Mouse (Mus musculus) heart, adult 2 months (tissue): Measurements from ENCODE around the gene Prune1. TPM values are rescaled to one million over a fixed set of nuclear protein-coding genes. Genes with fewer than 3 reads are reported as not detected.

Source experiments
- DNase-seq, 2 experiments: peaks; one replicate each; pipeline ENCODE4 v3.0.0; 2021
- H3K27ac ChIP-seq: fragments of 200-600 bp; 2 replicates; pipeline ENCODE4 v1.8.1; 2022
- H3K27me3 ChIP-seq: fragments of 200-500 bp; 2 replicates; pipeline ENCODE4 v1.6.1; 2012; ENCODE audit warnings: mild to moderate bottlenecking, low read length, inconsistent platforms, mixed read lengths; ENCODE audit not compliant: control insufficient read depth, insufficient read depth
- H3K36me3 ChIP-seq: fragments of 200-500 bp; 2 replicates; pipeline ENCODE4 v1.6.1; 2012; ENCODE audit warnings: low read length, inconsistent platforms; ENCODE audit not compliant: control insufficient read depth, insufficient read depth
- H3K4me1 ChIP-seq: fragments of 200-500 bp; 2 replicates; pipeline ENCODE4 v1.6.1; 2011; ENCODE audit warnings: low read length; ENCODE audit not compliant: control insufficient read depth, insufficient read depth
- H3K4me3 ChIP-seq: fragments of 200-600 bp; 2 replicates; pipeline ENCODE4 v1.8.1; 2022
- H3K79me2 ChIP-seq: fragments of 200-500 bp; replicated peaks from 2 replicates; pipeline ENCODE4 v1.6.1; 2012; ENCODE audit warnings: mild to moderate bottlenecking, inconsistent platforms, low read length, moderate library complexity, mixed read lengths; ENCODE audit not compliant: control insufficient read depth, insufficient read depth
- H3K9ac ChIP-seq: fragments of 200-500 bp; 2 replicates; pipeline ENCODE4 v1.6.1; 2012; ENCODE audit warnings: low read depth, mild to moderate bottlenecking, control low read depth, inconsistent platforms, low read length, mixed read lengths
- CTCF ChIP-seq: fragments of 200-600 bp; IDR thresholded peaks from 2 replicates; pipeline ENCODE4 v1.8.1; 2022; ENCODE audit warnings: antibody characterized with exemption, mild to moderate bottlenecking, moderate library complexity
- EP300 ChIP-seq: fragments of 200-500 bp; IDR thresholded peaks from 2 replicates; pipeline ENCODE4 v1.6.1; 2011; ENCODE audit warnings: low read depth, low read length, control low read depth; ENCODE audit not compliant: insufficient read depth
- POLR2A ChIP-seq: fragments of 200-500 bp; IDR thresholded peaks from 2 replicates; pipeline ENCODE4 v1.6.1; 2011; ENCODE audit warnings: mild to moderate bottlenecking, low read depth, low read length, control low read depth; ENCODE audit not compliant: insufficient read depth
- WGBS: fragments of 180-500 bp; shearing (Covaris S2); methylation state at CpG from one replicate; pipeline ENCODE4 v1.1.7; 2018; 5-methylcytosine and 5-hydroxymethylcytosine counted together
- intact Hi-C: fragments of 180-260 bp; cut with DNase I; formaldehyde crosslinking; loops from one replicate; pipeline ENCODE4 v1.15.1; 2025
- polyA plus RNA-seq: library from polyadenylated mRNA; depleted of rRNA; stranded (reverse); fragments of >200 nt; gene quantifications from 2 replicates; pipeline ENCODE4 v1.2.3, GENCODE M21; 2012
- total RNA-seq, 2 experiments: library from RNA; stranded (reverse); gene quantifications; 2 replicates each; pipeline ENCODE4 v1.2.3; 2021

The Prune1 gene
- total and polyA plus RNA-seq, 3 experiments = 23.4 to 28.4 (median 26.1) TPM

GRCm38 (mm10) chr3:95282381-95282864, 547 bp upstream of the Prune1 start:
- Histone ChIP-seq H3K27ac (peak overlapping the region; percentile 98), H3K79me2 (no peaks in the 10 kb centered on the region), H3K36me3 (no peaks in the 10 kb centered on the region), H3K27me3 (no peaks in the 10 kb centered on the region), H3K4me1 (peaks cover 3% of the 10 kb centered on the region), H3K9ac (peak overlapping the region; percentile 76), H3K4me3 (peak overlapping the region; percentile 88)
- intact Hi-C loops = loop anchor here (2.0 to 5.0 kb wide), 3 partner anchors 32 to 65 kb away; partner anchors contain the start of genes Cers2, Gabpb2 and Mllt11
- DNase-seq = peak; percentile 61 to 63
- TF ChIP-seq POLR2A = no peak
- no peak for TF ChIP-seq EP300
- TF ChIP-seq CTCF = no peak
- WGBS = under 1% methylated on average over 11 of the region's 11 CpGs

- peak overlapping the region; percentile 88 for H3K4me3 ChIP-seq
- peaks cover 2% of the 10 kb centered on the region for H3K4me1 ChIP-seq
- no peaks in the 10 kb centered on the region for H3K27me3 ChIP-seq
- peak overlapping the region; percentile 98 for H3K27ac ChIP-seq
- no peaks in the 10 kb centered on the region for H3K36me3 ChIP-seq
- DNase-seq = peak in 1 of 2 experiments; percentile 29
- 19% methylated on average over 8 of the region's 8 CpGs for WGBS
- no peak overlapping the region for H3K9ac ChIP-seq
- no peaks in the 10 kb centered on the region for H3K79me2 ChIP-seq
- intact Hi-C loops = loop anchor here (5.0 kb wide), 2 partner anchors 48 to 63 kb away; partner anchors contain the start of genes Gabpb2 and Mllt11
- TF ChIP-seq EP300 = no peak
- TF ChIP-seq CTCF = no peak
- TF ChIP-seq POLR2A = no peak
These were observed 1.1 kb downstream of the Prune1 start for GRCm38 (mm10) chr3:95280747-95281146.

- DNase-seq = peak in 1 of 2 experiments; percentile 20
- WGBS = 27% methylated on average over 1 of the region's 1 CpGs
- H3K9ac ChIP-seq = no peak overlapping the region
These were observed 4.7 kb downstream of the Prune1 start for GRCm38 (mm10) chr3:95277149-95277551.

GRCm38 (mm10) chr3:95276428-95276934, 5.4 kb downstream of the Prune1 start:
- no peak for DNase-seq
- no peaks in the 10 kb centered on the region for H3K27me3 ChIP-seq
- intact Hi-C loops = no loop called here
- TF ChIP-seq EP300 = no peak
- no peak for TF ChIP-seq CTCF
- no peak for TF ChIP-seq POLR2A
- H3K4me3 ChIP-seq = no peak overlapping the region
- H3K36me3 ChIP-seq = no peaks in the 10 kb centered on the region
- no peaks in the 10 kb centered on the region for H3K79me2 ChIP-seq
- peak overlapping the region; percentile 67 for H3K27ac ChIP-seq
- no peak overlapping the region for H3K9ac ChIP-seq
- WGBS = 68% methylated on average over 5 of the region's 5 CpGs
- no peaks in the 10 kb centered on the region; the same call in 1 of the 2 replicates for H3K4me1 ChIP-seq

More at GRCm38 (mm10) chr3:95277149-95277551, 4.7 kb downstream of the Prune1 start:
- Histone ChIP-seq H3K79me2 (no peaks in the 10 kb centered on the region), H3K36me3 (no peaks in the 10 kb centered on the region), H3K4me1 (no peaks in the 10 kb centered on the region; the same call in 1 of the 2 replicates), H3K4me3 (no peak overlapping the region), H3K27me3 (no peaks in the 10 kb centered on the region), H3K27ac (peak overlapping the region; percentile 67)
- intact Hi-C loops = no loop called here
- TF ChIP-seq CTCF = no peak
- TF ChIP-seq EP300 = no peak
- TF ChIP-seq POLR2A = no peak

GRCm38 (mm10) chr3:95275161-95275560, 6.7 kb downstream of the Prune1 start:
- Histone ChIP-seq H3K9ac (no peak overlapping the region), H3K4me3 (no peak overlapping the region), H3K27ac (peak overlapping the region; percentile 3), H3K4me1 (peaks cover 3% of the 10 kb centered on the region; the same call in 1 of the 2 replicates), H3K79me2 (no peaks in the 10 kb centered on the region), H3K36me3 (no peaks in the 10 kb centered on the region), H3K27me3 (no peaks in the 10 kb centered on the region)
- no peak for DNase-seq
- WGBS = 59% methylated on average over 6 of the region's 6 CpGs
- TF ChIP-seq CTCF (no peak), POLR2A (no peak), EP300 (no peak)
- intact Hi-C loops = no loop called here

- no peak for DNase-seq
- no peak for TF ChIP-seq POLR2A
- no peak for TF ChIP-seq EP300
- TF ChIP-seq CTCF = no peak
- no peaks in the 10 kb centered on the region for H3K36me3 ChIP-seq
- intact Hi-C loops = no loop called here
- H3K4me1 ChIP-seq = peaks cover 3% of the 10 kb centered on the region; the same call in 1 of the 2 replicates
- 89% methylated on average over 4 of the region's 4 CpGs for WGBS
- no peak overlapping the region for H3K4me3 ChIP-seq
- no peaks in the 10 kb centered on the region for H3K79me2 ChIP-seq
- H3K9ac ChIP-seq = no peak overlapping the region
- H3K27me3 ChIP-seq = no peaks in the 10 kb centered on the region
- no peak overlapping the region for H3K27ac ChIP-seq
These were observed 7.4 kb downstream of the Prune1 start for GRCm38 (mm10) chr3:95274453-95274852.
